Mouse (Mus musculus): Measurements from ENCODE around the gene Skap2. TPM values are rescaled to one million over a fixed set of nuclear protein-coding genes. Genes with fewer than 3 reads are reported as not detected.

Gene Skap2
- polyA plus RNA-seq, 1 experiment from 2014 or later = 10.6 TPM

DNA sequence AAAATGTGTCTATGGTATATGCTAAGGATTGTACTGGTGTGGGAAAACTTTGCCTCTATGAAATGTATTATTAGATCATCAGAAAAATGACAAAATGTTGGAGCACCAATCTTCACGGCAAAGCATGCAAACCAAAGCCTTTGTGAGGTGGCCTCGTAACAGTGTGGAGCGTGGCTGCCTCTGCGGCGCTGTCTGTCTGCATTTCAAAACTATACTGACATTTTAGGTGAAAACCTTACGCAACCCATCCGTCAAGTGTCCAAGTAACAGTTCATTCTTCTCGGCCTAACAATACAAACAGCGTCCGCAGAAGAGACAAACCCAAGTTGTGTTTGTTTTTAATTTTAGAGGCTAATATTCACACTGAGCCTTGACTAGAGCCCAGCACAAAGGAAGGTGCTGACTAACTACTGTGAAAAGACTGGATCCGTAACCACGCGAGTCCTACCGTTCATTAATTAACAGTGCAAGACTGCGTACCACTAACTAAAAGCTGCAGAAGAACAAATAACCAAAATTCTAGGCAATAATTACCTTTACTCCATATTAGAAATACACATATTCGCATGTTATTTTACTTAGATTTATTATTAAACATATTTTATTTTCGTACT, 130.0 kb downstream of the Skap2 start:
- Histone ChIP-seq H3K4me2 (no peak overlapping the region), H3K27me3 (peaks cover 3% of the 10 kb centered on the region; the same call in 1 of the 2 replicates), H3K4me1 (peaks cover 22% of the 10 kb centered on the region), H3K9me3 (no peaks in the 10 kb centered on the region), H3K4me3 (no peak overlapping the region), H3K36me3 (no peaks in the 10 kb centered on the region), H3K27ac (no peak overlapping the region), H3K9ac (no peak overlapping the region)
- WGBS = 85% methylated on average over 17 of the region's 17 CpGs
- no peak for ATAC-seq (ENCODE audit: insufficient number of reproducible peaks, insufficient read depth, low FRiP score, low TSS enrichment, low read depth)

DNA sequence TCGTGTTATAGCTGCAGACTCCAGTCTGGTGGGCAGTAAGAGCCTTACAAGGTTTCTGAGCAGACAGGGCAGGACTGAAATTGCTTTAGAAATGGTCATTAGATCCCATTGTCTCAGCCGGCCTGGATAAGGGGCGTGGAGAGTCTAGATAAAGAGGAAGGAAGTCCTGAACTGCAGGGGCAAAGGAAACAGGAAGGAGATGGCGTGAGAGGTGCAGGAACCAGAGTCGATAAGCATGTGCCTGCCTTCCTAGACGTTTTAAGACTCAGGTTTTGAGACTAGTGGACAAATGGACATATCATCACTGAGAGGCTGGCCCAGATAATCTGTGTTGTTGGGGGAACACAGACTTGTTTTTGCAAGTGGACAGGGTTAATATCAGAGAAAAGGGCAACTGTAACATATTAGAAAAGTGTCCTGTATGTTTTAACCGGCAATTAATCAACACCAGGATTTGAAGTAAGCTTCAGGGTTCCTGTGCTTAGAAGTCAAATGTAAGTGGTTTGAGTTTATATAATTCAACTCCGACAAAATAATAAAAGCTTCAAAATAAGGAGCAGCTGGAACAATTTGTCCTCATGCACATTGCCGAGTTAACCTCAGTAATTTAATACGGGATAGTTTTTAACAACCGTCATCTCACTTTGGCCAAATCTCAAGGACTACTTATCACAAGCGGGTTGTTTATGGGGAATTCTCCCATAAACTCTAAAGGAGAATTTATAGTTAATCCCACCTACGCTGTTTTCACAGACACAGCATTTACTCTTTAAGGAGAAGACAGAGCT, 131.0 kb downstream of the Skap2 start:
- no peaks in the 10 kb centered on the region for H3K9me3 ChIP-seq
- 34% methylated on average over 13 of the region's 13 CpGs for WGBS
- H3K27ac ChIP-seq = peak overlapping the region; percentile 16; the same call in 1 of the 2 replicates
- H3K4me3 ChIP-seq = no peak overlapping the region
- no peak overlapping the region; the same call in 1 of the 2 replicates for H3K9ac ChIP-seq
- H3K27me3 ChIP-seq = peaks cover 11% of the 10 kb centered on the region; the same call in 1 of the 2 replicates
- no peak overlapping the region for H3K4me2 ChIP-seq
- H3K36me3 ChIP-seq = no peaks in the 10 kb centered on the region
- ATAC-seq (ENCODE audit: insufficient number of reproducible peaks, insufficient read depth, low FRiP score, low TSS enrichment, low read depth) = no peak
- H3K4me1 ChIP-seq = peaks cover 16% of the 10 kb centered on the region

DNA sequence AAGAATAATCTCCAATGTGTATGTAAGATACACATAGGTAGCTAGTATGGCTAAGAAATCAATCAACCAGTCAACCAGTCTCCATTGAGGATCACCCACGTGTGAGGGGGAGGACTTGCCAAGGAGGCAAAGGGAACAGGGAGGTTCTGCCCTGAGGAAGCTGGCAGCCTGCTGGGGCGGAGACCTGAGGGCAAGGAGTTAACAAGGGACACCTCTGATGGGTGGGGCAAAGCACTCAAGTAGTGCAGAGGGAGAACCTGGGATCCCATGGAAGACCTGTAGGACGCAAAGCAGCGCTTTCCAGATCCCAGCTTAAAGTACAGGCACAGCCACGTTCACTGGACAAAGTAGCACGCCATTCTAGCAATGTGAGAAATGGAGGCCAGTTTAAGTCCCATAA, 131.6 kb downstream of the Skap2 start:
- H3K4me1 ChIP-seq = peaks cover 16% of the 10 kb centered on the region
- ATAC-seq (ENCODE audit: insufficient number of reproducible peaks, insufficient read depth, low FRiP score, low TSS enrichment, low read depth) = no peak
- H3K9ac ChIP-seq = no peak overlapping the region; the same call in 1 of the 2 replicates
- WGBS = 61% methylated on average over 6 of the region's 6 CpGs
- no peak overlapping the region for H3K4me3 ChIP-seq
- no peaks in the 10 kb centered on the region for H3K9me3 ChIP-seq
- no peak overlapping the region for H3K4me2 ChIP-seq
- peak overlapping the region; percentile 16; the same call in 1 of the 2 replicates for H3K27ac ChIP-seq
- H3K27me3 ChIP-seq = peaks cover 11% of the 10 kb centered on the region; the same call in 1 of the 2 replicates
- H3K36me3 ChIP-seq = no peaks in the 10 kb centered on the region

DNA sequence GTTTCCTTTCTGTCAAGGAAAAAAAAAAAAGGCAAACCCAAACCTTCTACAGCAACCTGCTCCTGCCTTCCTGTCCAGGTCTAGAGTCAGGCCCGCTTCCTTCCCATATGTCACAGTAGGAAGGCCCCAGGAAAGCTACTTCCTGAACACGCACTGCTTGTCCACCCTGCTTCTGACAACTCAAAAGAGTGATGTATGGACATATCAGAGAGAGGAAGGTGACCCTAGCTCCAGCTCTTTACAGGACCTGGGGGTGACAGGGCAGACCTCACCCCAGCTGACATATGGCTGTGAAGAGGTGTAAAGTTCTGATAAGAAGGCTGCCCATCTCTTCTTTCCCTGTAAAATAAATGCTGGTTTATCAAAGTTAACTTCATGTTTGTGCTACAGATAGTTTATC, 133.8 kb downstream of the Skap2 start:
- H3K27me3 ChIP-seq = peaks cover 26% of the 10 kb centered on the region
- no peaks in the 10 kb centered on the region for H3K9me3 ChIP-seq
- ATAC-seq (ENCODE audit: insufficient number of reproducible peaks, insufficient read depth, low FRiP score, low TSS enrichment, low read depth) = no peak
- H3K4me1 ChIP-seq = peaks cover 16% of the 10 kb centered on the region
- WGBS = 83% methylated on average over 2 of the region's 2 CpGs
- no peak overlapping the region for H3K4me2 ChIP-seq
- no peak overlapping the region for H3K27ac ChIP-seq
- H3K4me3 ChIP-seq = no peak overlapping the region
- no peaks in the 10 kb centered on the region for H3K36me3 ChIP-seq
- H3K9ac ChIP-seq = no peak overlapping the region

DNA sequence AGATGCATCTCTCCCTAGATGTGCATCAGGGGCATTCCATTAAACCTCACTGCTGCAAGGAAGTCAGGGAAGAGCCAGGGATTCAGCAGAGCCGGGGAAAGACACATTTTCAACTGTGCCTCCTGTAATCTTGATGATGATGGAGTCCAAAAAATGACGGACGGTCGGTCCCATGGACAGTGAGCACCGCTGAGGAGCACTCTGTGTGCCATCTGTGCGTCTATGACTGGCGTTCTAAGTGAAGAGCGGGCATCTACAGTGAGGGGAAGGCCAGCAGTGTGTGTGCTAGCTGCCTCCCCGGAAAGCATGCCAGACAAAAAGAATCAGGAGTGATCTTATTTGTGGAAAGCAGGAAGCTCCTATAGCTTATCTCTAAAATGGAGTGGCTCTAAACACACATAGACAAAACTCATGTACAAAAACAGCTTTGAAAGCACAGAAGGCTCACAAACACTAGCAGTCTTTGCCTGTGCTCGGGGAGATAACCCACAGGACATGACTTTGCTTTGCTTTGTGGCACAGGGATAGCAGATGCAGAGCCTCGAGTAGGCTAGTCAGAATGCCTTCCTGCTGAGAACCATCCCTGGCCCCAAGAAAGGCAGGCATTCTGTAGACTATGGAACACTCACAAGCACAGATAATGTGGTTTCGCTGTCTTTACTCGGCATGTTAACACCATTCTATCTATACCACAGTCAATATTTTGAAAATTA, 135.4 kb downstream of the Skap2 start:
- Histone ChIP-seq H3K36me3 (no peaks in the 10 kb centered on the region), H3K27ac (no peak overlapping the region), H3K9ac (no peak overlapping the region), H3K4me1 (peaks cover 7% of the 10 kb centered on the region), H3K27me3 (peaks cover 31% of the 10 kb centered on the region), H3K4me2 (no peak overlapping the region), H3K4me3 (no peak overlapping the region), H3K9me3 (no peaks in the 10 kb centered on the region)
- 79% methylated on average over 13 of the region's 13 CpGs for WGBS
- no peak for ATAC-seq (ENCODE audit: insufficient number of reproducible peaks, insufficient read depth, low FRiP score, low TSS enrichment, low read depth)

DNA sequence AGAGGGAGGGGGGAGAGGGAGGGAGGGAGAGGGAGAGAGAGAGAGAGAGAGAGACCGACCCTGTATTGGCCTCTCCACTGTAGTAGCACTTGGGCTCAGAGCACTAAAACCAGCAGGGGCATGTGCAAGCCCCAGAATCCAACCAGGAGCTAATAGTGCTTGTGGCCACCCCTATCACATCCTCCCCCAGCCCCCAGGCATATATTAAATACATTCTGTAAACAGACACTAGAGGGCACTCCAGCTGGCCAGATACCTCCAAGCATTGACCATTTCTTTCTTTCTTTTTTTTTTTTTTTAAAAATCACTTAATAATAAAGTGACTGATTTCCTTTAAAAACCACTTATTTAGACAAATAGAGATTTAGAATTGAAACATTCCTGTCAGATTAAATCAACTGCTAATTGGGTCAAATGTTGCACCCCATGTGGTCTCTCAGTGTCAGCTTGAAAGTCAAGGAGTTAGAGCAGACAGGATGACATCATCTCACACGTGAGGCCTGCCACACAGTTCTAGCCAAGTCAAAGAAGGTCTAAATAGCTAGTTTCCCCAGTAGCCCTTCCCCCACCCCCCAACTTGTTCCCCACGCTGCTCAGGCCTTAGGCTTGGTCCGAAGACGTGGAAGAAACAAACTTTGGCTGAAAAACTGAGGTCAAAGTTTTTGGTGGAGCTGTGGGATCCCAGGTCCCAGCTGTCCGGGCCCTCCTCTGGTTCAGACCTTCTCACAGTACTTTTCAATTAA, 136.3 kb downstream of the Skap2 start:
- Histone ChIP-seq H3K27ac (no peak overlapping the region), H3K4me1 (peaks cover 4% of the 10 kb centered on the region), H3K4me2 (no peak overlapping the region), H3K36me3 (no peaks in the 10 kb centered on the region), H3K27me3 (peaks cover 31% of the 10 kb centered on the region), H3K4me3 (no peak overlapping the region), H3K9me3 (no peaks in the 10 kb centered on the region), H3K9ac (no peak overlapping the region)
- 39% methylated on average over 6 of the region's 6 CpGs for WGBS
- ATAC-seq (ENCODE audit: insufficient number of reproducible peaks, insufficient read depth, low FRiP score, low TSS enrichment, low read depth) = no peak

DNA sequence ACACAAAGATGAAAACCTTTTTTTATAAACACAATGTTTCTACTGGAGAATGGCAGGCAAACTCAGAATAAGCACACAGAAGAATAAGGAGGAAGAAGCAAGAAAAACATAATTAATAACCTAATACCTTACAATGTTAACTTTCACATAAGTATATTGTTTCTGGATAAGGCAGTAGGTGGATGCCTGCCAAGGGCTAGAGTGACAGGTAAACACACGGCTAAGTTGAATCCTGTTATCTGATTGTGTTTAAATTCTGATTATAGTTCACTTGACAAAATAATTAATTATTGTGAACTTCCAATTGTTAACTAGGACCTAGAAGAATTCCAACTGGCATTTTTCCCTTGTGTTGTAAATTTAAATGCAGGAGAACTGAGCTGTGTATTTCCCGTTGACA, 138.3 kb downstream of the Skap2 start:
- Histone ChIP-seq H3K27ac (no peak overlapping the region), H3K9ac (no peak overlapping the region), H3K4me1 (no peaks in the 10 kb centered on the region), H3K4me2 (no peak overlapping the region), H3K9me3 (no peaks in the 10 kb centered on the region), H3K36me3 (no peaks in the 10 kb centered on the region), H3K4me3 (no peak overlapping the region), H3K27me3 (peaks cover 28% of the 10 kb centered on the region)
- WGBS = 51% methylated on average over 2 of the region's 2 CpGs
- ATAC-seq (ENCODE audit: insufficient number of reproducible peaks, insufficient read depth, low FRiP score, low TSS enrichment, low read depth) = no peak

DNA sequence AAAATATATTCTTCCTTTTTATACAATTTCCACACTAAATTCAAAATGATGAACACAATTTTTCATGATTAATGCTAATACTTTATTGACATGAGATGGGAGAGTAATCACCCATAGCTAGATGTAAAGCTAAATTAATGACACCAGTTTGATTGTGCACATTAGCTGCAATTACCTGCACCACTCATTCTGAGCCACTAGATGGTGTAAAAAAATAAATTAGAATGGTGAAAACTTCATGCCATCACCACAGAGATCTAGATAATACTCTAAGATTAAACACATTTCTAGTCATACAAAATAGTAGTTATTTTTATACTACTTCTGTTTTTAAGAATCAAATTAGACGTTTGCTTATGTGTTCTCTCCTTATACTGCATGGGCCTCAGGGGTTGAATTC, 141.2 kb downstream of the Skap2 start:
- Histone ChIP-seq H3K27ac (no peak overlapping the region), H3K9ac (no peak overlapping the region), H3K36me3 (no peaks in the 10 kb centered on the region), H3K4me3 (no peak overlapping the region), H3K4me1 (no peaks in the 10 kb centered on the region), H3K27me3 (peaks cover 31% of the 10 kb centered on the region), H3K9me3 (no peaks in the 10 kb centered on the region), H3K4me2 (no peak overlapping the region)
- WGBS = 8% methylated on average over 1 of the region's 1 CpGs
- no peak for ATAC-seq (ENCODE audit: insufficient number of reproducible peaks, insufficient read depth, low FRiP score, low TSS enrichment, low read depth)

DNA sequence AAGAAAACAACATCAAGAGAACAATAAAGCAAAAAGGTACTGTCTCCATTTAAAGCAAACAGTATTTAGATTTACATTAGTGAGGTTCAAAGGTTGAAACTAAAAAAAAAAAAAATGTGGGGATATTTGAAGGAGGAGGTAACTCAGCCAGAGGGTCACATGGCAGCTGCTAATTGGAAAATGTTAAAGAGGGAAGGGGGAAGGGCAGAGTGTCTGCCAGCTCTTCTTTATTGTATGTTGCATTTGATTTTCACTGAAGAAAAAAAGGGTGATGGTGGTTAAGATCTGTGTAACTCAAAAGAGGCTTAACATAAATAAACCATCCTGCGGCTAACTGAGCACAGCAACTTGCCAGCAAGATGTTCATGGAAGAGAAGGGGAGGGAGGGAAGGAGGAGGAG, 142.1 kb downstream of the Skap2 start:
- no peak overlapping the region for H3K9ac ChIP-seq
- no peaks in the 10 kb centered on the region for H3K9me3 ChIP-seq
- H3K4me3 ChIP-seq = no peak overlapping the region
- peaks cover 30% of the 10 kb centered on the region for H3K27me3 ChIP-seq
- no peaks in the 10 kb centered on the region for H3K36me3 ChIP-seq
- no peaks in the 10 kb centered on the region for H3K4me1 ChIP-seq
- no peak overlapping the region for H3K4me2 ChIP-seq
- 42% methylated on average over 1 of the region's 1 CpGs for WGBS
- no peak overlapping the region for H3K27ac ChIP-seq
- no peak for ATAC-seq (ENCODE audit: insufficient number of reproducible peaks, insufficient read depth, low FRiP score, low TSS enrichment, low read depth)

DNA sequence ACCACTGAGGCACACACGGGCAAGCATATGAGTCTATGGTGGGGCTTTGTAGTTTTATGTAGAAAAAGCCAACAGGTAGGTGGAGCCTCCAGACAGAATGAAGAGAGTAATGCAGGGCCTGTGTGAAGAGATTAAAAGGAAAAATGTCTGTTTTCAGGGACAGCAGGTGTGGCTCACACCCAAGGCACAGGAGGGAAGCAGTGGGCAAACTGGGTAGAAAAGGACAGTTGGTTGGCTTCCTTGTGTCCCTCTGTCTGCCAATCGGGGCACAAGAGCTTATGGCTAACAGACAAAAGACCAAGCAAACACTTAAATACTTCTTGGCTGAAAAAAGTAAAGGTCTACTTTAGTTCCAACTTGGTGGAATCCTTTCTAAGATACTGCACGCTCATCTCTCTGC, 145.8 kb downstream of the Skap2 start:
- Histone ChIP-seq H3K9me3 (no peaks in the 10 kb centered on the region), H3K4me3 (no peak overlapping the region), H3K4me1 (no peaks in the 10 kb centered on the region), H3K27me3 (peaks cover 21% of the 10 kb centered on the region), H3K4me2 (no peak overlapping the region), H3K36me3 (no peaks in the 10 kb centered on the region), H3K27ac (no peak overlapping the region), H3K9ac (no peak overlapping the region)
- WGBS = 78% methylated on average over 3 of the region's 3 CpGs
- ATAC-seq (ENCODE audit: insufficient number of reproducible peaks, insufficient read depth, low FRiP score, low TSS enrichment, low read depth) = no peak

DNA sequence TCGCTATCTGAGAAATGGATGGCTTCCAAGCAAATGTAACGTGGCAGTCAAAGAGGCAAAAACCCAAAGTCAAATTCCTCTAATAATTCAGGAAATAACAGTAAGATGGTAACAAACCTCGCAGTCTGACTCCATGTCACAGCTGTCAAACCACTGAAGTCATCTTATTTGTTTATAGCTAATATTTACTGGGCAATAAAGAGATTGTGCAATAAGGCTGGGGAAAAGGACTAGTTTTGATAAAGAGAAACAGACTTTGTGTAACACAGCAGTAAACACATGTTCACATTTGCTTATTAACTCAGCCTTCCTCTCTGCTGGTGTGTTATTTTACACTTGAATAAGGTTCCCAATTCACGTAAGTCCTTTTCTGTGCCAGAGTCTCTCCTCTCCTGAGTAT, 148.8 kb downstream of the Skap2 start:
- H3K4me3 ChIP-seq = no peak overlapping the region
- peaks cover 26% of the 10 kb centered on the region for H3K27me3 ChIP-seq
- WGBS = 72% methylated on average over 4 of the region's 4 CpGs
- no peaks in the 10 kb centered on the region for H3K36me3 ChIP-seq
- no peaks in the 10 kb centered on the region for H3K9me3 ChIP-seq
- no peak for ATAC-seq (ENCODE audit: insufficient number of reproducible peaks, insufficient read depth, low FRiP score, low TSS enrichment, low read depth)
- H3K9ac ChIP-seq = no peak overlapping the region
- no peak overlapping the region for H3K27ac ChIP-seq
- H3K4me2 ChIP-seq = no peak overlapping the region
- H3K4me1 ChIP-seq = 0 out of 2 replicates have a peak, but pooled peaks cover 6% of the 10 kb centered on the region
